Mouse (Mus musculus): ENCODE data around the gene Slc11a1. TPM values are rescaled to one million over a fixed set of nuclear protein-coding genes. Genes with fewer than 3 reads are reported as not detected.

Slc11a1 gene
- total and polyA plus RNA-seq, 3 experiments: 13.1 to 39.4 (median 16.3) TPM

DNA sequence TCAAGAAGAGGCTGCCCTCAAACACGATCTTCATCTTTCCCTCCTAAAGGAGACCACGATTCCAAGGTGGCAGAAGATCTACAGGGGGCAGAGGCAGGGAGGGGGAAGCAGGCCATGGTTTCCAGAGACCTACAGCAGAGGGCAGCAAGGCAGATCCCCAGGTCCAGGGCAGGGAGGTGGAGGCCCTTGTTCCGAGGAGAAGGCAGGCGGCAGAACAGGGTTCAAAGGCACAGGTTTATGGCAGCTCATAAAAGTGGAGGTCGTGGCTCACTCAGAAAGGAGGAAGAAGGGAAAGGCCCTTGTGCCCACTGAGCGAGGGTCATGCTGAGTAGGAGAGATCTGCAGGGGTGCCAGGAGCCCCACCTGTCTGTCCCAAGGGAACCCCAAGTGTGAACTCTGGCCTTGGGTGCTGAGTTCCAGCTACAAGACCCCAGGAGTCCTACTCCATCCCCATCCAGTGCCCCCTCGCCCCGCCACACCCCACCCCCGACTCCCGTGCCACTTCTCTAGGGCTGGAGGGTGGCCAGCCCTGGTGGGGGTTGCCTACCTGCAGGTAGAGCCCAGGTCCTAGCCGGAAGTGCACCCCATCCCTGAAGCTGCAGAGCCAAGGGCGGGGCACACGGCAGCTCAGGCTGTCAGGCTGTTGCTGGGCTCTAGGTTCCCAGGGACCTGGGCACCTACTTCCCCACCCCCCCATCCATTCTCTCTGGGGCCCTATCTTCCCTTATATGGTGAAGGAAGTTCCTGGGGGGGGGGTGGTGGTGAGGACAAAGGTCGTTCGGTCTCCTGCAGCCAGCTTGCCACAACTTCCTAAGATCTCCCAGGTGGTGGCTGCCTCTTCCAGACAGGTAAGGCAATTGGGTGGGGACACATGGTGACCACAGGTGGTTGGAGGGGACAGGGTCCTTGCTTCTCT lies 33.9 kb downstream of the Slc11a1 start, which contains the start of gene Vil1:
Vil1 (plus strand) TSS at position 788 of the 916 bp plus-strand sequence.
- DNase-seq: no peak

DNA sequence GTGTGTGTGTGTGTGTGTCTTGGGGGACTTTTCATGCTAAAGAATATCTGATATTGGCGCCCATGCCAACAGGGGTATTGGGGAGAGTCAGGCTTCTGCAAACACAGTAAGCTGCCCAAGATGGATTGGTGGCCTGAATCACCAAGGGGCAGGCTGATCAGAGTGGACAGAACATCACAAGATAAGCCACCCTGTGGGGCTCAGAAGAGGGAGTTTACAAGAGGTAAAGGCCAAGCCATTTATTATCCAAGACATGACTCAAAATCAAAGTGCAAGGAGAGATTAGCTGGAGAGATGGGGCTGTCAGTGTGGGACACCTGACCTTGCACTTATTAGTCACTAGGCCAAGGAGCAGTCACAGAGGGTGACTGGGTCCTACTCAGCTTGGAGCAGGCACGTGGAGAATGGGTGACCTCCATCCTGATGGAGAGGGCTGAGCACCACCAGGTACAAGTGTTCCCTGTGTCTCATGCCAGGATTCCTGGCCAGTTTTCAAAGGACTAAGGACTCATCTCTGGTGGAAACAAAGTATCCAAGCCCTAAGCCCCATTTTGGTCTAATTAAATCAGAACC lies 36.8 kb downstream of the Slc11a1 start:
- peak; percentile 86 for DNase-seq

DNA sequence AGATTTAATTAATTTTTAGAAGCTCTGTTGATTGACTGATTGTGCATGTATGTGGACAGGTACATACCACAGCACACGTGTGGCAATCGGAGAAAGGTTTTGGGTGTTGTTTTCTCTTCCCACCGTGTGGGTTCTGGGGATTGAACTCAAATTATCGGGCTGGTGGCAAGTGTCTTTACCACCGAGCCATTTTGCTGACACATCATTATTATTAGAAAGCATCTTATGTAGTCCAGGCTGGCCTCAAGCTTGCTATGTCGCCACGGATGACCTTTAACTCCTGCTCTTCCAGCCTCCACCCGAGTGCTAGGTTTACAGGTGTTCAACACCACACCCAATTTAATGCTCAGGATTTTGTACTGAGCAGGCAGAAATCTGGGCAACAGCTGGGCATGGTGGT lies 37.7 kb downstream of the Slc11a1 start:
- DNase-seq: no peak

DNA sequence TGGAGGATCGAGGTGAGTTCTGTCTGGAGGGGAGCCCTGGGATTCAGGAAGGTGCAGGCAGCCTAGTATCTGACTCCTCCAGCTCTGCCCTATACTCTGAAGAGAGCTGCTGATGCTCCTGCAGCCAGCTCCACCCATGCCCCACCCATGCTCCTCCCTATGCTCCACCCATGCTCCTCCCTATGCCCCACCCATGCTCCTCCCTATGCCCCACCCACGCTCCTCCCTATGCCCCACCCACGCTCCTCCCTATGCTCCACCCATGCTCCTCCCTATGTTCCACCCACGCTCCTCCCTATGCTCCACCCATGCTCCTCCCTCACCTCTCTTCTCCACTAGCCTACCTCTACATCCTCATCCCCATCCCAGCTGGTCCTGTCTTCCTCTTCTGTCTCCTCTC lies 40.1 kb downstream of the Slc11a1 start:
- peak; percentile 61 for DNase-seq

DNA sequence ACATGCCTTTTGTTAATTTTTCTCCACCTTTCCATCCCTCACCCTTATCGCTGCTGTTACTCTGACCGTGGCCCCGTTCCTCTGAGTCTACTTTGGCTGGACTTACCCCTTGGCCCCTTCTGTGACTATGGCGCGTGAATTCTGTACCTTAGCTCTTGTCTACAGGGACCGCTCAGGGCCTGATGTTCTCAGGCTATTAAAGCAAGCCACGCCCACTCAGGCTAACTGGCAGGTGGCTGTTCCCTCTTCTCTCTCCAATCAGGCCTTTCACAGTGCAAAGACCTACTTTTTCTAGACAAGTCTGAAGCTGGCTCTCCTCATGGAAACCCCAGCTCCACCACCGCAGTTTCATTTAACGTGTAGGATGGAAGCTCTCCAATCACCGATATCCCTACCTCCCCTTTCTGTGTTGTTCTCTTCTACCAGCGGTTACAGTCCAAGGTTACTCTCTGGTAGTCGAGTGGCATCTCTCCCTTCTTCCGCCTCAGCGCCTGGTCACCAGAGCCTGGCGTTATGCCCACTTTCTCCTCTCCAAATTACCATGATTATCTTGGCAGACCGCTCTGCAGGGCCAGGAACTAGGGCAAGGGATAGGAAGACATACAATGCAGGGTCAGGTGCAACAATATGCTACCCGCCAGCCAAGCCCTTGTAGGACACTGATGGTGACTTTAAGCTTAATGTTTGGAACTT lies 43.9 kb downstream of the Slc11a1 start:
- peak; percentile 84 for DNase-seq

DNA sequence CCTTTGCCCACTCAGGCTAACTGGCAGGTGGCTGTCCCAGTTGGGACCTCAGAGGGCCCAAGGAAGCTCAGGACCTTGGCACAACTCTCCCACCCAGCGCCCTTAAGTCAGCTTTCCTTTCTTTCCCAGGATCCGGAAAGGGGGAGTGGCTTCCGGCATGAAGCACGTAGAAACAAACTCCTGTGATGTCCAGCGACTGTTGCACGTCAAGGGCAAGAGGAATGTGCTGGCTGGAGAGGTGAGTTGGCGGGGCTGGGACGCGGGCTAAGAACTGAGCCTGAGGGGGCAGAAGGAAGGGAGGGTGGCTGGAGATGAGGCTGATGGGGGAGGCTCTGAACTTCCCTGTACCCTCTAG lies 44.4 kb downstream of the Slc11a1 start:
- peak; percentile 45 for DNase-seq

DNA sequence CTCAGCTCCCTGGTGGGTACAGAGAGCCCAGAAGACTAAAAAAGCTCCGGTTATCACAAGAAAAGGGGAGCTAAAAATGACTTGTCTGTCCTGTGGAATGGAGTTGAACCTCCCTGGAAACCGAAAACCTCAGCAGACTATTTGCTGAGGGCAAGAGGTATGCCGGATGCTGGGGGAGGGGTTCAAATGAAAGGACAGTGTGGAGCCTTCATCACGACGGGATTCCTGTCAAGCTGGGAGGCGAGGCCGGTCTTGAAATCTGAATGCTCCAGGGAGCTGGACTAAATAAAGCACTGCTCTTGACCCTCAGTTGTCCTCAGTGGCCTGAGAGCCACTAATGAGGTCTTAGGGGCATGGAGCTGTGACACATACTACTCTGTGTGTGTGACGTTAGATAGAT lies 48.2 kb downstream of the Slc11a1 start:
- DNase-seq: no peak

DNA sequence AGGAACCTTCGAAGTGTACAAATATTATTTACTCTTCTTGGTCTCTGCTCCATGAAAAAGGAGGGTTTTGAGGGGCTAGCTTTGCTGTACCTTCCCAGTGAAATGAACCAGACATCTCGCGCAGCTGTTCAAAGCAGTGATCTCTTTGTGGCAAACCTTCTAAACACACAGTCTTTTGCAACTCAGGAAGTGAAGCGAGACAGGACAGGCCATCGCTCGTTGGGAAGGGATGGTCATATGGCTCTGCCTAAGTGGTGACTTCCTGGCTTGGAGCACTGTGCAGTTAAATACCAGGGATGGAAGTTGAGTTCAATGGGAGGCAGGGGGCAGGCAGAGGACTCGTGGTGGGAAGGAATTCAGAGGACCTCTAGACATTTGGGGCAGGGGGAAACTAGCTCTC lies 50.9 kb downstream of the Slc11a1 start:
- DNase-seq: no peak

DNA sequence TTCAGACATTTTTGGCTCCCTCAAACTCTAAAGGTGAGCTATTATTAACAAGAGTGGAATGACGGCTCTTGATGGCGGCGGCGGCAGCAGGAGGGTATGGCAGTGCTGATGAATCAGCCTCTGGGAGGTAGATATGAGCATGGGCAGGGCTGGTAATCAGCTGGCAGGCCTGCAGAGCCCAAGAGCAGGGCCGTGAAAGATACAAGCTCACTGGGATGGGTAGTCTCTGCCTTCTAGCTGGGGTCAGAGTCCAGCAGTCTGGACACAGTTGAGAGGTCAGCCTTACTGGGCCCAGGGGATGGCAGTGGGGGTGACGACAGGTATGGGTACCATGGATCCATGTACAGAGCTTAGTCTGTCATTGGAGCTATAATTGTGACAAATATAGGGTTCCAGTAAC lies 58.2 kb downstream of the Slc11a1 start:
- no peak for DNase-seq

DNA sequence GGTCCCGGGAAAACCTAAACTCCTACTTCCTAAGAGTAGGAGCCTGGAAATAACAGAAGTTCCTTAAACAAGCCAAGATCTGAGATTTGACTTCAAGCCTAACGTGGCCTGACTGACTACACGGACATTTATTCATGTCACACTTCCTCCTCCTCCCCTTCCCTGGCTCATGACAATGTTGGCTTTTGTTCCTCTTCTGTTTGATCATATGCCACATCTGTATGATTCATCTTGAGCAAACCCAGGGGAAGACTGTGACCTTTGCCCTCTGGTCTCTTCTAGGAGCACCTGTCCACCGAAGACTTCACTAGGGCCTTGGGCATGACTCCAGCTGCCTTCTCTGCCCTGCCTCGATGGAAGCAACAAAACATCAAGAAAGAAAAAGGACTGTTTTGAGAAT lies 59.6 kb downstream of the Slc11a1 start:
- no peak for DNase-seq

DNA sequence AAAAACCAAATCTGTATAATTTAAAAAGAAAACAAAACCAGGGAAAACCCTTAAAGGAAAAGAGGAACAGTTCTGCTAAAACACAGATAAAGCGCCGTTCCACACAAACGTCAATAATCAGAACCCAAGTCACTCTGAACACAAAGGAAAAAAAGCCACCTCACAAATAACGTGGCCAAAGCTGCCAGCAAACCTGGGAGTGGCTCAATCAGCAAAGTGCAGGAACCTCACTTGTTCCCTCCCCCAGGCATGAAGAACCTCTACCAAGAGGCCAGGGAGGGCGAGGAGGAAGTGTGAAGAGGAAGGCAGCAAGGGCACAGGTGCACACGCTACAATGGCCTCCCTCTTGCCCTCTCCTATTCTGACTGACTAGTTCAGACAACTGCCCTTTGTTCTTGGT lies 60.6 kb downstream of the Slc11a1 start:
- DNase-seq: no peak

Small RNAs within 50 kb of the gene (microRNA-seq; reads per million reads assigned to microRNA genes)
- gene Mir26b: 19,591 to 21,248 reads per million in 2 experiments

Other genes with a start within 250 kb of the Slc11a1 start
- gene Rufy4, start 249.7 kb upstream of the Slc11a1 start, total RNA-seq (2021): 1 to 10 TPM; 1.0 to 2.2 TPM
- 0.45 and 0.90 TPM in 2 replicates for gene Rufy4, start 249.7 kb upstream of the Slc11a1 start, polyA plus RNA-seq (2012; rRNA removed)
- gene Cxcr2, start 221.2 kb upstream of the Slc11a1 start, total RNA-seq (2021): under 1 TPM in 1 of 2 experiments, not detected in 1; 0.21 TPM
- not detected in 2 replicates for gene Cxcr2, start 221.2 kb upstream of the Slc11a1 start, polyA plus RNA-seq (2012; rRNA removed)
- gene Cxcr1, start 180.6 kb upstream of the Slc11a1 start, total RNA-seq (2021): not detected
- gene Cxcr1, start 180.6 kb upstream of the Slc11a1 start, polyA plus RNA-seq (2012; rRNA removed): not detected in 2 replicates
- 100 to 1,000 TPM; 180 to 191 TPM for gene Arpc2, start 139.1 kb upstream of the Slc11a1 start, total RNA-seq (2021)
- 108 and 124 TPM in 2 replicates for gene Arpc2, start 139.1 kb upstream of the Slc11a1 start, polyA plus RNA-seq (2012; rRNA removed)
- not detected for gene Gpbar1, start 96.6 kb upstream of the Slc11a1 start, total RNA-seq (2021)
- 0.43 TPM in 1 of 2 replicates, not detected in the other for gene Gpbar1, start 96.6 kb upstream of the Slc11a1 start, polyA plus RNA-seq (2012; rRNA removed)
- 100 to 1,000 TPM; 144 to 177 TPM for gene Aamp, start 90.5 kb upstream of the Slc11a1 start, total RNA-seq (2021)
- gene Aamp, start 90.5 kb upstream of the Slc11a1 start, polyA plus RNA-seq (2012; rRNA removed): 180 and 188 TPM in 2 replicates
- 10 to 100 TPM; 61.1 to 85.1 TPM for gene Pnkd, start 90.3 kb upstream of the Slc11a1 start, total RNA-seq (2021)
- gene Pnkd, start 90.3 kb upstream of the Slc11a1 start, polyA plus RNA-seq (2012; rRNA removed): 92.9 and 106 TPM in 2 replicates
- gene Tmbim1, start 69.6 kb upstream of the Slc11a1 start, total RNA-seq (2021): 100 to 1,000 TPM in 1 of 2 experiments, 10 to 100 TPM in 1; 98.3 to 115 TPM
- gene Tmbim1, start 69.6 kb upstream of the Slc11a1 start, polyA plus RNA-seq (2012; rRNA removed): 834 and 852 TPM in 2 replicates
- under 1 TPM; 0.29 to 0.69 TPM for gene Catip, start 13.1 kb upstream of the Slc11a1 start, total RNA-seq (2021)
- 0.24 and 0.51 TPM in 2 replicates for gene Catip, start 13.1 kb upstream of the Slc11a1 start, polyA plus RNA-seq (2012; rRNA removed)
- gene Ctdsp1, start 16.3 kb downstream of the Slc11a1 start, total RNA-seq (2021): 100 to 1,000 TPM; 169 to 172 TPM
- 195 and 226 TPM in 2 replicates for gene Ctdsp1, start 16.3 kb downstream of the Slc11a1 start, polyA plus RNA-seq (2012; rRNA removed)
- 1 to 10 TPM in 1 of 2 experiments, under 1 TPM in 1; 0.95 to 1.1 TPM for gene Vil1, start 34.2 kb downstream of the Slc11a1 start, total RNA-seq (2021)
- gene Vil1, start 34.2 kb downstream of the Slc11a1 start, polyA plus RNA-seq (2012; rRNA removed): 0.13 and 0.20 TPM in 2 replicates
- gene Cnot9, start 130.9 kb downstream of the Slc11a1 start, total RNA-seq (2021): 10 to 100 TPM; 24.0 to 26.7 TPM
- 8.4 and 10.1 TPM in 2 replicates for gene Cnot9, start 130.9 kb downstream of the Slc11a1 start, polyA plus RNA-seq (2012; rRNA removed)
- under 1 TPM; 0.37 to 0.79 TPM for gene Plcd4, start 167.7 kb downstream of the Slc11a1 start, total RNA-seq (2021)
- gene Plcd4, start 167.7 kb downstream of the Slc11a1 start, polyA plus RNA-seq (2012; rRNA removed): 0.07 and 0.11 TPM in 2 replicates
- 10 to 100 TPM; 13.3 to 15.0 TPM for gene Usp37, start 169.1 kb downstream of the Slc11a1 start, total RNA-seq (2021)
- 2.5 and 4.3 TPM in 2 replicates for gene Usp37, start 169.1 kb downstream of the Slc11a1 start, polyA plus RNA-seq (2012; rRNA removed)
- 10 to 100 TPM; 13.5 to 16.3 TPM for gene Zfp142, start 213.1 kb downstream of the Slc11a1 start, total RNA-seq (2021)
- gene Zfp142, start 213.1 kb downstream of the Slc11a1 start, polyA plus RNA-seq (2012; rRNA removed): 13.2 and 14.6 TPM in 2 replicates
- gene Bcs1l, start 213.1 kb downstream of the Slc11a1 start, total RNA-seq (2021): 10 to 100 TPM; 31.4 to 32.1 TPM
- 13.2 and 16.7 TPM in 2 replicates for gene Bcs1l, start 213.1 kb downstream of the Slc11a1 start, polyA plus RNA-seq (2012; rRNA removed)
- gene Rnf25, start 226.2 kb downstream of the Slc11a1 start, total RNA-seq (2021): 10 to 100 TPM; 49.8 to 70.2 TPM
- gene Rnf25, start 226.2 kb downstream of the Slc11a1 start, polyA plus RNA-seq (2012; rRNA removed): 28.3 and 29.5 TPM in 2 replicates
- 1 to 10 TPM; 3.9 to 4.3 TPM for gene Stk36, start 226.2 kb downstream of the Slc11a1 start, total RNA-seq (2021)
- gene Stk36, start 226.2 kb downstream of the Slc11a1 start, polyA plus RNA-seq (2012; rRNA removed): 7.4 and 10.0 TPM in 2 replicates

Data from adrenal gland, adult 2 months (tissue).